Mouse (Mus musculus) macrophage (primary cell): ENCODE measurements around the gene Rgs9. TPM values are rescaled to one million over a fixed set of nuclear protein-coding genes. Genes with fewer than 3 reads are reported as not detected.

ENCODE experiments used
- H3K27ac ChIP-seq: fragments of 350-480 bp; formaldehyde crosslinking; 2 replicates; pipeline ENCODE4 v1.9.0; 2021
- H3K36me3 ChIP-seq: fragments of 350-480 bp; formaldehyde crosslinking; 2 replicates; pipeline ENCODE4 v1.9.0; 2021; ENCODE audit errors: inconsistent target
- H3K4me3 ChIP-seq: fragments of 350-480 bp; formaldehyde crosslinking; 2 replicates; pipeline ENCODE4 v1.9.0; 2021; ENCODE audit errors: inconsistent target
- H3K79me2 ChIP-seq: fragments of 350-480 bp; formaldehyde crosslinking; 2 replicates; pipeline ENCODE4 v1.9.0; 2021; ENCODE audit errors: inconsistent target
- WGBS: methylation state at CpG from one replicate; pipeline ENCODE4 v1.1.7; 2026; ENCODE audit warnings: inconsistent platforms; ENCODE audit not compliant: missing documents; 5-methylcytosine and 5-hydroxymethylcytosine counted together
- polyA plus RNA-seq: library from polyadenylated mRNA; stranded (reverse); fragments of 250-400 nt; gene quantifications from 3 replicates; pipeline ENCODE4 v1.2.4, GENCODE M21; 2018; ENCODE audit warnings: inconsistent platforms

Gene Rgs9
- polyA plus RNA-seq, 1 experiment from 2014 or later = not detected

DNA sequence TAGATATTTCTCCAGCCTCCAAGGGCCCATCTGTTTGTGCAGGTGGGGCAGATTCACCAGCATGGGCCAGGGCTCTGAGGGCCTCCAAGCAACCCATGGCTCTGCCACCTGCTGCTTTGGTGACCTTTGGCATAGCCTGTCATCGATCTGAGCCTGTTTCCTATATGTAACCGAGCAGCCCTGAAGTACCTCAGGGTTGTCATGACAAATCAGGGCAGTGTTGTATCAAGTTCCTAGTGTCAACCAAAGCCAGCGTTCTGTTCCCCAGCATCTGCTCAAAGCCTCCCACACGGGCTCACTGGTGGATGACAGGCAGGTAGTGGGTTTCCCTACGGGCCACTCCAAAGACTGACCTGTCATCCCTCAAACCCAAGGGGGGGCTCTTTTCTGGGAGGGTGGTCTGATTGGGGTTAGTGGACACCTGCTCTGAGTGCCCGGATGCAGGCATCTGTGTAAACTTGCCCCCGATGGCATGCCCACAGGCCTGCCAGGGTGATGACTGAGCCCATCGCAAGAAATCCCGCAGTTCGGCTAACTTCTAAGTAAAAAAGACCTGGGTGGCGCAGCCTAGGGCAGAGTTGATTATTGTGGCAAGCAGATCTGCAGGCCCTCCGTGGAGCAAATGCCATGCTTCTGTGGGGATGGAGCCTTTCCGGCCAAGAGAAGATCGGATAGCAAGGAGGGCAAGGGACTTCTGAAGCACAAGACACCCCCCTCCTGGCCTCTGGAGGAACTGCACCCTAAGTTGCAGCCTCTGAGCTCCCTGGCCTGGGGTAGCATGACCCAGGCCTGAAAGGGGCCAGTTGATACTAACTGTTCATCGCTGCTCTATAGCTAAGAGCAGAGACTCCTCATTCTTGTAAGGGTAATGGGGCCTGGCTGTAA is 105.0 kb downstream of the Rgs9 start:
- Histone ChIP-seq H3K79me2 (no peaks in the 10 kb centered on the region), H3K4me3 (no peak overlapping the region)
- 60% methylated on average over 14 of the region's 15 CpGs for WGBS

DNA sequence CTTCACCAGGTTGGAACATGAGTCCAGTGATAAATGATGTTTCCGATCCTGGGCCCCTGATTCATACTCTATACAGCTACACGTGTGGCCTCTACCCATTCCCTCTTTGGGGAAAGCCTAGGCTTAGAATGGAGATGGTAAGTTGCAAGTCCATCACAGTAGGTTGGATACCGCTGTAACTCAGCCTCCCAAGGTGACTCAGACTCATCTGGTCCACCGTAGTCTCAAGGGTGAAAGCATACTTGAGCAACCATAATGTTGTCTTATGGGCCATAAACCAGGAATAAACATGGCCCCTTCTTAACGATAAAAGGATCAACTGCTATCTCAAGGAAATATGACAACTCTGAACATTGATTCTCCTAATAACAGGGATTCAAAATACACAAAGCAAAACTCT is 109.7 kb downstream of the Rgs9 start:
- no peak overlapping the region for H3K27ac ChIP-seq
- H3K4me3 ChIP-seq = no peak overlapping the region
- WGBS = 93% methylated on average over 5 of the region's 5 CpGs
- H3K79me2 ChIP-seq = no peaks in the 10 kb centered on the region
- no peaks in the 10 kb centered on the region for H3K36me3 ChIP-seq

More for the DNA sequence above, 105.0 kb downstream of the Rgs9 start:
- H3K36me3 ChIP-seq = no peaks in the 10 kb centered on the region
- H3K27ac ChIP-seq = no peak overlapping the region

- H3K79me2 ChIP-seq = no peaks in the 10 kb centered on the region
- H3K4me3 ChIP-seq = no peak overlapping the region
- H3K27ac ChIP-seq = no peak overlapping the region
- 76% methylated on average over 6 of the region's 6 CpGs for WGBS
- H3K36me3 ChIP-seq = no peaks in the 10 kb centered on the region
Observed at GRCm38 (mm10) chr11:109187631-109188184, 110.2 kb downstream of the Rgs9 start.

GRCm38 (mm10) chr11:109181118-109181517 is 116.8 kb downstream of the Rgs9 start:
- 77% methylated on average over 7 of the region's 7 CpGs for WGBS
- no peaks in the 10 kb centered on the region for H3K36me3 ChIP-seq
- no peaks in the 10 kb centered on the region for H3K79me2 ChIP-seq
- no peak overlapping the region for H3K4me3 ChIP-seq
- H3K27ac ChIP-seq = no peak overlapping the region

DNA sequence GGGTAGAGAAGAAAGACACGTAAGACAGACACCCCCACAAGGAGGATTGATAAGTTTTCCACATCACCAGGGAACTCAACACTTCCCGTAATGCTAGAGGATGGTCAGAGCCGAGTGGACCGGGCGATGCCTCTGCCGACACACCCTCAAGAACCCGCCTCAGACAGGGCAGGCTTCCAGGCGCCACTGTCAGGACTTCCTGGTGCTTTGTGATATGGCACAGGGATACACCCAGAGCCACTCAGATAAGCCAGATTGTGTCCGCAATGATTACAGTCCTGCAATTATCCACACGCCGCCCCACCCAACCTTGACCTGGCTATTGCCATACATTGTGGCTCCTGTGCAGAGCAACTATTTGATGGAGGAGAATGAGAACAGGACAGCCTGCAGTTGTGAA is 117.6 kb downstream of the Rgs9 start:
- Histone ChIP-seq H3K36me3 (no peaks in the 10 kb centered on the region), H3K27ac (no peak overlapping the region), H3K4me3 (no peak overlapping the region), H3K79me2 (no peaks in the 10 kb centered on the region)
- 87% methylated on average over 11 of the region's 11 CpGs for WGBS

DNA sequence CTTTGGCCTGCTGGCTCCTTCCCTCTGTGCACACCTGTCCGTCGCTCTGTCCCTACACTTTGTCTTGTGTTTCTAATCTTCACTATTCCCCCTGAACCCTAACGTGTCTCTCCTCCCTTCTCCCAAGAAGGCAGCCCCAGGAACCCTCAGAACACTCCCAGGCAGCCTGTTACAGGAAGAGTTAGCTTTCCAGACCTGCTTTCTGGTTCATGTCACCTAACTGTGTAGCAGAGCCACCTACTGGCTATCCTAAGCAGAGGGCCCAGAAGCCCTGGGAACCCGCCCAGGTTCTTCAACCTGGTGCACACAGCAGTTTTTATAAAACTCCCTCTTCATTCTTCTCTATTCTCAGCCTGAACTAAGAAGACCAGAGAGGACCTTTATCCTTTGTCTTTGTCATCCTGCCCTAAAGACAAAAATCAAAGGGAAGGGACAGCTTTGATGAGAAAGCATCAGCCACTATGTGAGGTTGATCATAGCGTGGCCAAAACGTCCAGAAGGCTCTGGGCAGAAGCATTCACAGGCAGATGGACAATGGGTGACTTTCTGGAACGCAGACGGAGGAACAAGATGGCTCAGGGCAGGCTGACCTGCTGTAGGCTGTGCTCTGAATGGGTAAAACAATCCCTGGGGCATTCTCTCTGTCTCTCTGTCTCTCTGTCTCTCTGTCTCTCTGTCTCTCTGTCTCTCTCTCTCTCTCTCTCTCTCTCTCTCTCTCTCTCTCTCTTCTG is 119.0 kb downstream of the Rgs9 start:
- 66% methylated on average over 8 of the region's 8 CpGs for WGBS
- Histone ChIP-seq H3K36me3 (no peaks in the 10 kb centered on the region), H3K27ac (no peak overlapping the region), H3K79me2 (no peaks in the 10 kb centered on the region), H3K4me3 (no peak overlapping the region)

GRCm38 (mm10) chr11:109175376-109175969 is 122.5 kb downstream of the Rgs9 start:
- Histone ChIP-seq H3K27ac (no peak overlapping the region), H3K36me3 (no peaks in the 10 kb centered on the region), H3K4me3 (no peak overlapping the region), H3K79me2 (no peaks in the 10 kb centered on the region)
- WGBS = 87% methylated on average over 8 of the region's 8 CpGs

Other genes starting within 250 kb of the Rgs9 start
- not detected in 3 replicates for gene E030025P04Rik, start 153.8 kb downstream of the Rgs9 start, polyA plus RNA-seq
- 52.2 to 84.3 TPM (median 79.7 TPM) in 3 replicates for gene Gna13, start 64.7 kb upstream of the Rgs9 start, polyA plus RNA-seq
- gene 9930022D16Rik, start 115.8 kb upstream of the Rgs9 start, polyA plus RNA-seq = 0.28 to 1.1 TPM (median 0.40 TPM) in 3 replicates
- gene Amz2, start 127.8 kb upstream of the Rgs9 start, polyA plus RNA-seq = 22.7 to 28.5 TPM (median 22.9 TPM) in 3 replicates
- 2.1 to 3.4 TPM (median 2.5 TPM) in 3 replicates for gene Arsg, start 175.2 kb upstream of the Rgs9 start, polyA plus RNA-seq
- 42.9 to 88.7 TPM (median 63.5 TPM) in 3 replicates for gene Slc16a6, start 175.5 kb upstream of the Rgs9 start, polyA plus RNA-seq